Mouse (Mus musculus): ENCODE data around the gene Rhbg. TPM values are rescaled to one million over a fixed set of nuclear protein-coding genes. Genes with fewer than 3 reads are reported as not detected.

The Rhbg gene
- polyA plus RNA-seq, 1 experiment from 2014 or later, result 0.10 TPM

DNA sequence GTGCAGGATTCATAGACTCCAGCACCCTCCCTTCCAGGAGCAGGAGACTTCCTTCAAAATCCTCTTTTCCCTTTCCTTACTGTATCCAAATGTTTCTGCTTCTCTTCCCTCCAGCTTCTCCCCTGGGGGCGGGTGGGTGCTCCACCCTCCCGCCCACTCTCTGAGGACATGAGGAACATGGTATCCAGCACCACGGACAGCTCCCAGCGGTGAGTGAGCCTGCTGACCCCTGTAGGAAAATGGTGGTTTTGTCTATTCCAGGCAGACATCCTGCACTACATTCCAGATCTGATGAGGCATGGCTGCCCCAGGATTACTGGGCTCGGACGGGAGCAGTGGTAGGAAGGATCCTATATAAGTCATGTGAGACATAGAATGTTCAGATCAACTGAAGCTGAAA, 33.7 kb downstream of the Rhbg start:
- Histone ChIP-seq H3K4me3 (ENCODE audit: low read depth, low read length) (no peak overlapping the region), H3K4me2 (no peak overlapping the region), H3K36me3 (ENCODE audit: control insufficient read depth, insufficient read depth, low read length) (no peaks in the 10 kb centered on the region), H3K27ac (ENCODE audit: low read depth, low read length) (no peak overlapping the region), H3K27me3 (ENCODE audit: control insufficient read depth, insufficient read depth, low read length) (peaks cover 84% of the 10 kb centered on the region), H3K4me1 (ENCODE audit: control insufficient read depth, insufficient read depth, low read length) (no peaks in the 10 kb centered on the region), H3K9me3 (replicated peaks; ENCODE audit: control insufficient read depth, low read length) (no peaks in the 10 kb centered on the region), H3K9ac (ENCODE audit: low read depth, low read length) (no peak overlapping the region)
- WGBS (ENCODE audit: insufficient replicate concordance), result 1% methylated on average over 6 of the region's 6 CpGs
- ATAC-seq (replicated peaks; ENCODE audit: insufficient number of reproducible peaks, low FRiP score, low TSS enrichment), result no peak

DNA sequence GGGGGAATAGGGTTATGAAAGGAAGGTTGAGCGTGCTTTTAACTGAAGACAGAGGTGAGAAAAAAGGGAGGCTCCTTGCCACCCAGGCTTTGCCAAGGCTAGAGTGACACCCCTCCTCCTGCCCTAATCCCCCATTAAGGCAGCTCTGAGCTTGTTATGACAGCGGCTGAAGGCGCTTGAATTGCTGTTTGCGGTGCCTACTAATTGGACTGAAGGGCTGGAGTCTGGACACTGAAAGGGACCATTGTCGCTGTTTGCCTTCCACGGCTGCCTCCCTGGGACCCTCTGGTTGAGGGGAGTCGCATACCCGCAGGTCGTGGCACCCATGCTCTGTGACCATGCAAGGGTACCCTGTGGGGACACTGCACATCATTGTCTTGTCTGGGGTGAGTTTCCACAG, 34.6 kb downstream of the Rhbg start:
- no peak for ATAC-seq (replicated peaks; ENCODE audit: insufficient number of reproducible peaks, low FRiP score, low TSS enrichment)
- H3K9ac ChIP-seq (ENCODE audit: low read depth, low read length), result no peak overlapping the region
- H3K27me3 ChIP-seq (ENCODE audit: control insufficient read depth, insufficient read depth, low read length), result peaks cover 88% of the 10 kb centered on the region
- H3K27ac ChIP-seq (ENCODE audit: low read depth, low read length), result no peak overlapping the region
- no peak overlapping the region for H3K4me2 ChIP-seq
- no peaks in the 10 kb centered on the region for H3K36me3 ChIP-seq (ENCODE audit: control insufficient read depth, insufficient read depth, low read length)
- 23% methylated on average over 9 of the region's 9 CpGs for WGBS (ENCODE audit: insufficient replicate concordance)
- H3K4me1 ChIP-seq (ENCODE audit: control insufficient read depth, insufficient read depth, low read length), result peaks cover 3% of the 10 kb centered on the region; the same call in 1 of the 2 replicates
- H3K9me3 ChIP-seq (replicated peaks; ENCODE audit: control insufficient read depth, low read length), result no peaks in the 10 kb centered on the region
- no peak overlapping the region for H3K4me3 ChIP-seq (ENCODE audit: low read depth, low read length)

GRCm38 (mm10) chr3:88217679-88218078, 36.8 kb downstream of the Rhbg start:
- Histone ChIP-seq H3K36me3 (ENCODE audit: control insufficient read depth, insufficient read depth, low read length) (no peaks in the 10 kb centered on the region), H3K4me2 (no peak overlapping the region), H3K27me3 (ENCODE audit: control insufficient read depth, insufficient read depth, low read length) (peaks cover 93% of the 10 kb centered on the region), H3K27ac (ENCODE audit: low read depth, low read length) (no peak overlapping the region), H3K4me1 (ENCODE audit: control insufficient read depth, insufficient read depth, low read length) (peaks cover 3% of the 10 kb centered on the region; the same call in 1 of the 2 replicates), H3K4me3 (ENCODE audit: low read depth, low read length) (no peak overlapping the region), H3K9ac (ENCODE audit: low read depth, low read length) (no peak overlapping the region), H3K9me3 (replicated peaks; ENCODE audit: control insufficient read depth, low read length) (no peaks in the 10 kb centered on the region)
- 26% methylated on average over 2 of the region's 2 CpGs for WGBS (ENCODE audit: insufficient replicate concordance)
- no peak for ATAC-seq (replicated peaks; ENCODE audit: insufficient number of reproducible peaks, low FRiP score, low TSS enrichment)

GRCm38 (mm10) chr3:88216534-88217326, 37.8 kb downstream of the Rhbg start:
- H3K9ac ChIP-seq (ENCODE audit: low read depth, low read length), result no peak overlapping the region
- no peak overlapping the region for H3K4me3 ChIP-seq (ENCODE audit: low read depth, low read length)
- H3K4me2 ChIP-seq, result no peak overlapping the region
- 13% methylated on average over 7 of the region's 7 CpGs for WGBS (ENCODE audit: insufficient replicate concordance)
- peaks cover 3% of the 10 kb centered on the region; the same call in 1 of the 2 replicates for H3K4me1 ChIP-seq (ENCODE audit: control insufficient read depth, insufficient read depth, low read length)
- no peak for ATAC-seq (replicated peaks; ENCODE audit: insufficient number of reproducible peaks, low FRiP score, low TSS enrichment)
- H3K27me3 ChIP-seq (ENCODE audit: control insufficient read depth, insufficient read depth, low read length), result peaks cover 95% of the 10 kb centered on the region
- H3K27ac ChIP-seq (ENCODE audit: low read depth, low read length), result no peak overlapping the region
- no peaks in the 10 kb centered on the region for H3K9me3 ChIP-seq (replicated peaks; ENCODE audit: control insufficient read depth, low read length)
- no peaks in the 10 kb centered on the region for H3K36me3 ChIP-seq (ENCODE audit: control insufficient read depth, insufficient read depth, low read length)

- H3K36me3 ChIP-seq (ENCODE audit: control insufficient read depth, insufficient read depth, low read length), result no peaks in the 10 kb centered on the region
- H3K4me3 ChIP-seq (ENCODE audit: low read depth, low read length), result peak overlapping the region; percentile 35
- no peak overlapping the region for H3K9ac ChIP-seq (ENCODE audit: low read depth, low read length)
- peaks cover 3% of the 10 kb centered on the region; the same call in 1 of the 2 replicates for H3K4me1 ChIP-seq (ENCODE audit: control insufficient read depth, insufficient read depth, low read length)
- H3K9me3 ChIP-seq (replicated peaks; ENCODE audit: control insufficient read depth, low read length), result no peaks in the 10 kb centered on the region
- H3K27ac ChIP-seq (ENCODE audit: low read depth, low read length), result no peak overlapping the region
- H3K4me2 ChIP-seq, result peak overlapping the region; percentile 53
- peaks cover 94% of the 10 kb centered on the region for H3K27me3 ChIP-seq (ENCODE audit: control insufficient read depth, insufficient read depth, low read length)
- WGBS (ENCODE audit: insufficient replicate concordance), result 3% methylated on average over 6 of the region's 6 CpGs
- ATAC-seq (replicated peaks; ENCODE audit: insufficient number of reproducible peaks, low FRiP score, low TSS enrichment), result no peak
Measured at GRCm38 (mm10) chr3:88216116-88216515, 38.4 kb downstream of the Rhbg start.

DNA sequence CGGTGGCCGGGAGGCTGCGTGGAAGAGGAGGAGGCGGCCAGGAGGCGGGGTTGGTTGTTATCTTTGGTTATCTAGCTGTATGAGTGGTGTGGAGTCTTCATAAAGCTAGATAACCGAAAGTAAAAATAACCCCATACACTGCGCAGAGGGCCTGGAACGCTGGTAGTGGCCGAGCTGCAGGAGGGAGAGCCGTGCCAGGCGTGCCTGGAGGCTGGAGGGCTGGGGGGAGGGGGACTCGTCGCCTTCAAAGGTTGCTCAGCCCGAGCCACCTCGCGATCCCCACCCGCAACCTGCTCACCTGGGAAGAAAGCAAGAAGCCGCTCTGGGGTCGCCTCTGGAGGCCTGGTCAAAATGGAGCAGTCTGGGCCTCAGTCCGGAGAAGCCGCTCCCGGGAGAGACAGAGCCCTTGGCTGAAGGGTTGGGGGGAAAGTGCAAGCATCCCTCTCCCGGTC, 38.9 kb downstream of the Rhbg start:
- Histone ChIP-seq H3K4me2 (peak overlapping the region; percentile 53), H3K4me3 (ENCODE audit: low read depth, low read length) (peak overlapping the region; percentile 35), H3K9me3 (replicated peaks; ENCODE audit: control insufficient read depth, low read length) (no peaks in the 10 kb centered on the region), H3K4me1 (ENCODE audit: control insufficient read depth, insufficient read depth, low read length) (peaks cover 3% of the 10 kb centered on the region; the same call in 1 of the 2 replicates), H3K9ac (ENCODE audit: low read depth, low read length) (no peak overlapping the region), H3K36me3 (ENCODE audit: control insufficient read depth, insufficient read depth, low read length) (no peaks in the 10 kb centered on the region), H3K27ac (ENCODE audit: low read depth, low read length) (no peak overlapping the region), H3K27me3 (ENCODE audit: control insufficient read depth, insufficient read depth, low read length) (peaks cover 94% of the 10 kb centered on the region)
- no peak for ATAC-seq (replicated peaks; ENCODE audit: insufficient number of reproducible peaks, low FRiP score, low TSS enrichment)
- 2% methylated on average over 23 of the region's 23 CpGs for WGBS (ENCODE audit: insufficient replicate concordance)

DNA sequence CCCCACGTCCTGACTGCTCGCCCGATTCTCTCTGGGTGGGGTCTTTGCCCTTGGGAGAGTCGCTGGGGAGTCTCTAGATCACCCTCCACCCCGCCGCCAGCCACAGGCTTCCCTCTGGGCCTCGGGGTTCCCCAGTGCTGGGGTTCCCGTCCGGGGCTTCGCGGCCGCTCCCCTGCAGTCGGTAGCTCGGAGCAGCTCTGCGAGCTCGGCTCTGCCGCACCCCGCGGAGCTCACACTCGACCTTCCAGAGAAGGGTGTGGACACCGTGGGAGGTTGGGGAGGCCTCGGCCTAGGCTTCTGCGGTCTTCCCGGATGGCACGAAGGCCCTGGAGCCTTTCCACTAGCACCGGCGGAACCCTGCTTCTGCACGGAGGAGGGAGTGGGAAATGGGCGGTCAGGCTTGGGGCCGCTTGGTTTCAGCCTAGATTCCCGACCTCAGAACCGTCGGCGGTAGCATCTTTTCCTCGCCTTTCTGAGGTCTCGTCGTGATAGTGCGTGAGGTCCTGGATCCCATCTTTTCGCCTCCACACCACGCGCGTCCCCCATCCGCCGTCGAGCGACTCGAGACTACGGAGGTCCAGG, 39.4 kb downstream of the Rhbg start:
- Histone ChIP-seq H3K9ac (ENCODE audit: low read depth, low read length) (no peak overlapping the region), H3K27me3 (ENCODE audit: control insufficient read depth, insufficient read depth, low read length) (peaks cover 94% of the 10 kb centered on the region), H3K9me3 (replicated peaks; ENCODE audit: control insufficient read depth, low read length) (no peaks in the 10 kb centered on the region), H3K4me3 (ENCODE audit: low read depth, low read length) (peak overlapping the region; percentile 35), H3K36me3 (ENCODE audit: control insufficient read depth, insufficient read depth, low read length) (no peaks in the 10 kb centered on the region), H3K27ac (ENCODE audit: low read depth, low read length) (no peak overlapping the region), H3K4me2 (peak overlapping the region; percentile 53), H3K4me1 (ENCODE audit: control insufficient read depth, insufficient read depth, low read length) (peaks cover 3% of the 10 kb centered on the region; the same call in 1 of the 2 replicates)
- no peak for ATAC-seq (replicated peaks; ENCODE audit: insufficient number of reproducible peaks, low FRiP score, low TSS enrichment)
- 2% methylated on average over 48 of the region's 48 CpGs for WGBS (ENCODE audit: insufficient replicate concordance)

GRCm38 (mm10) chr3:88214197-88214938, 40.1 kb downstream of the Rhbg start:
- no peak for ATAC-seq (replicated peaks; ENCODE audit: insufficient number of reproducible peaks, low FRiP score, low TSS enrichment)
- no peaks in the 10 kb centered on the region for H3K9me3 ChIP-seq (replicated peaks; ENCODE audit: control insufficient read depth, low read length)
- H3K27ac ChIP-seq (ENCODE audit: low read depth, low read length), result no peak overlapping the region
- no peaks in the 10 kb centered on the region for H3K36me3 ChIP-seq (ENCODE audit: control insufficient read depth, insufficient read depth, low read length)
- H3K9ac ChIP-seq (ENCODE audit: low read depth, low read length), result no peak overlapping the region
- peaks cover 94% of the 10 kb centered on the region for H3K27me3 ChIP-seq (ENCODE audit: control insufficient read depth, insufficient read depth, low read length)
- peaks cover 3% of the 10 kb centered on the region; the same call in 1 of the 2 replicates for H3K4me1 ChIP-seq (ENCODE audit: control insufficient read depth, insufficient read depth, low read length)
- H3K4me3 ChIP-seq (ENCODE audit: low read depth, low read length), result peak overlapping the region; percentile 13; the same call in 1 of the 2 replicates
- H3K4me2 ChIP-seq, result peak overlapping the region; percentile 53
- 2% methylated on average over 42 of the region's 42 CpGs for WGBS (ENCODE audit: insufficient replicate concordance)
